ENCODE assay signal across 8 mouse cellular contexts in genomic region chr8:84856434-84856833, GRCm38 (mm10). TPM values are rescaled to one million over a fixed set of nuclear protein-coding genes. Genes with fewer than 3 reads are reported as not detected.
DNase-seq lines count a peak whose midpoint lies in the region; ATAC-seq and TF ChIP-seq lines count a peak whose summit lies in the region.

No protein-coding gene starts in this region.

- H3K4me3 ChIP-seq in heart, embryonic 12.5 days, result peak overlapping the region; percentile 94; the same call in 1 of the 2 replicates
- H3K4me3 ChIP-seq in bone marrow, adult 2 months (replicated peaks; ENCODE audit: control insufficient read depth, low read depth, low read length), result no peak overlapping the region
- peak overlapping the region; percentile 92 for H3K4me3 ChIP-seq in hindbrain, embryonic 11.5 days (ENCODE audit: low read depth, low read length)
- H3K4me3 ChIP-seq in megakaryocyte, embryonic 14.5 days (replicated peaks), result peak overlapping the region; percentile 96

- peak overlapping the region; percentile 94; the same call in 1 of the 2 replicates for H3K4me2 ChIP-seq in heart, embryonic 12.5 days
- H3K4me2 ChIP-seq in hindbrain, embryonic 11.5 days (replicated peaks; ENCODE audit: low read depth, low read length), result no peak overlapping the region

- H3K4me1 ChIP-seq in heart, embryonic 12.5 days (replicated peaks), result peaks cover 12% of the 10 kb centered on the region
- H3K4me1 ChIP-seq in bone marrow, adult 2 months (ENCODE audit: control insufficient read depth, insufficient read depth, low read length), result peaks cover 1% of the 10 kb centered on the region; the same call in 1 of the 2 replicates
- H3K4me1 ChIP-seq in hindbrain, embryonic 11.5 days (replicated peaks; ENCODE audit: control insufficient read depth, insufficient read depth, low read length), result peaks cover 7% of the 10 kb centered on the region
- H3K4me1 ChIP-seq in megakaryocyte, embryonic 14.5 days, result peaks cover 53% of the 10 kb centered on the region

- 89% methylated on average over 3 of the region's 3 CpGs for WGBS in heart, embryonic 12.5 days
- 95% methylated on average over 3 of the region's 3 CpGs for WGBS in bone marrow, adult 2 months
- 92% methylated on average over 3 of the region's 3 CpGs for WGBS in hindbrain, embryonic 11.5 days

- H3K27me3 ChIP-seq in heart, embryonic 12.5 days (replicated peaks), result no peaks in the 10 kb centered on the region
- no peaks in the 10 kb centered on the region for H3K27me3 ChIP-seq in hindbrain, embryonic 11.5 days (ENCODE audit: control insufficient read depth, insufficient read depth, low read length)
- H3K27me3 ChIP-seq in megakaryocyte, embryonic 14.5 days (replicated peaks), result no peaks in the 10 kb centered on the region

- no peaks in the 10 kb centered on the region for H3K9me3 ChIP-seq in heart, embryonic 12.5 days (replicated peaks)
- H3K9me3 ChIP-seq in hindbrain, embryonic 11.5 days (ENCODE audit: control insufficient read depth, low read length), result no peaks in the 10 kb centered on the region
- no peaks in the 10 kb centered on the region for H3K9me3 ChIP-seq in megakaryocyte, embryonic 14.5 days

- no peak overlapping the region for H3K9ac ChIP-seq in heart, embryonic 12.5 days
- H3K9ac ChIP-seq in hindbrain, embryonic 11.5 days (ENCODE audit: low read depth, low read length), result no peak overlapping the region

- H3K27ac ChIP-seq in heart, embryonic 12.5 days (ENCODE audit: poor library complexity, severe bottlenecking), result no peak overlapping the region
- H3K27ac ChIP-seq in bone marrow, adult 2 months (ENCODE audit: control insufficient read depth, insufficient read depth, low read depth, low read length, poor library complexity), result 0 out of 2 replicates have a peak overlapping the region, but pooled peaks have one; percentile 75
- no peak overlapping the region for H3K27ac ChIP-seq in hindbrain, embryonic 11.5 days (ENCODE audit: low read depth, low read length)

- TF ChIP-seq POLR2A in bone marrow, adult 2 months (IDR thresholded peaks at IDR 0.05; ENCODE audit: borderline replicate concordance, control insufficient read depth, low read depth, low read length), result no peak

- no peak for DNase-seq in heart, adult 9 months (ENCODE audit: low spot score in 2 of 2)
- DNase-seq in hindbrain, embryonic 11.5 days (ENCODE audit: low spot score), result no peak
- no peak for DNase-seq in yolk sac, embryonic 10.5 days (ENCODE audit: low spot score)
- no peak for DNase-seq in adrenal gland, postnatal 25 days
- DNase-seq in layer of hippocampus, adult 8-10 months (ENCODE audit: low spot score in 2 of 2), result no peak

- ATAC-seq in heart, embryonic 12.5 days (ENCODE audit: insufficient number of reproducible peaks, low FRiP score), result peak; percentile 2; the same call in 1 of the 2 replicates
- peak; percentile 31 for ATAC-seq in hindbrain, embryonic 11.5 days (ENCODE audit: low FRiP score)

- no peak for TF ChIP-seq CTCF in bone marrow, adult 2 months (IDR thresholded peaks at IDR 0.05; ENCODE audit: control insufficient read depth, insufficient read depth, low read length)

- peaks cover 25% of the 10 kb centered on the region for H3K36me3 ChIP-seq in heart, embryonic 12.5 days
- H3K36me3 ChIP-seq in hindbrain, embryonic 11.5 days (ENCODE audit: control insufficient read depth, insufficient read depth, low read length), result peaks cover 5% of the 10 kb centered on the region; the same call in 1 of the 2 replicates
- peaks cover 30% of the 10 kb centered on the region for H3K36me3 ChIP-seq in megakaryocyte, embryonic 14.5 days (replicated peaks; ENCODE audit: low read length)

RNA-seq across cellular contexts. Expression of gene Farsa, which starts 0.4 kb away (rescaled TPM):
- polyA plus RNA-seq in heart, embryonic 12.5 days (2016; fragmentation: Nextera tagmentation; extraction: Ambion mirVana), result 53.6 and 59.2 TPM in 2 replicates
- polyA plus RNA-seq in bone marrow, adult 2 months (2011; ENCODE audit: insufficient read depth, insufficient read length, low replicate concordance, missing spikeins), result 36.6 and 59.1 TPM in 2 replicates
- polyA plus RNA-seq in hindbrain, embryonic 11.5 days (2014; fragmentation: Nextera tagmentation; extraction: Ambion mirVana), result 89.6 and 91.4 TPM in 2 replicates
- polyA plus RNA-seq in megakaryocyte, embryonic 14.5 days (2012; ENCODE audit: insufficient read depth, low replicate concordance), result 30.7 and 64.8 TPM in 2 replicates
- 62.3 and 67.2 TPM in 2 replicates for total RNA-seq in adrenal gland, postnatal 25 days (2021)
- 10 to 100 TPM; 47.2 to 54.8 (median 52.9) TPM for total RNA-seq in layer of hippocampus, adult 8-10 months (2022)

RNA-seq across cellular contexts. Expression of gene Calr, which starts 9.7 kb away (rescaled TPM):
- polyA plus RNA-seq in heart, embryonic 12.5 days (2016; fragmentation: Nextera tagmentation; extraction: Ambion mirVana), result 747 and 767 TPM in 2 replicates
- polyA plus RNA-seq in bone marrow, adult 2 months (2011; ENCODE audit: insufficient read depth, insufficient read length, low replicate concordance, missing spikeins), result 342 and 475 TPM in 2 replicates
- polyA plus RNA-seq in hindbrain, embryonic 11.5 days (2014; fragmentation: Nextera tagmentation; extraction: Ambion mirVana), result 837 and 845 TPM in 2 replicates
- polyA plus RNA-seq in megakaryocyte, embryonic 14.5 days (2012; ENCODE audit: insufficient read depth, low replicate concordance), result 235 and 510 TPM in 2 replicates
- 489 and 566 TPM in 2 replicates for total RNA-seq in adrenal gland, postnatal 25 days (2021)
- 100 to 1,000 TPM; 399 to 630 (median 506) TPM for total RNA-seq in layer of hippocampus, adult 8-10 months (2022)

RNA-seq across cellular contexts. Expression of gene Syce2, which starts 15.5 kb away (rescaled TPM):
- 36.5 and 36.9 TPM in 2 replicates for polyA plus RNA-seq in heart, embryonic 12.5 days (2016; fragmentation: Nextera tagmentation; extraction: Ambion mirVana)
- polyA plus RNA-seq in bone marrow, adult 2 months (2011; ENCODE audit: insufficient read depth, insufficient read length, low replicate concordance, missing spikeins), result 32.6 and 36.7 TPM in 2 replicates
- polyA plus RNA-seq in hindbrain, embryonic 11.5 days (2014; fragmentation: Nextera tagmentation; extraction: Ambion mirVana), result 51.1 and 57.8 TPM in 2 replicates
- polyA plus RNA-seq in megakaryocyte, embryonic 14.5 days (2012; ENCODE audit: insufficient read depth, low replicate concordance), result 24.3 and 63.0 TPM in 2 replicates
- total RNA-seq in adrenal gland, postnatal 25 days (2021), result 10.6 and 13.9 TPM in 2 replicates
- 10 to 100 TPM; 13.0 to 18.4 (median 14.5) TPM for total RNA-seq in layer of hippocampus, adult 8-10 months (2022)

RNA-seq across cellular contexts. Expression of gene Rad23a, which starts 16.0 kb away (rescaled TPM):
- 129 and 131 TPM in 2 replicates for polyA plus RNA-seq in heart, embryonic 12.5 days (2016; fragmentation: Nextera tagmentation; extraction: Ambion mirVana)
- polyA plus RNA-seq in bone marrow, adult 2 months (2011; ENCODE audit: insufficient read depth, insufficient read length, low replicate concordance, missing spikeins), result 169 and 222 TPM in 2 replicates
- polyA plus RNA-seq in hindbrain, embryonic 11.5 days (2014; fragmentation: Nextera tagmentation; extraction: Ambion mirVana), result 88.6 and 91.3 TPM in 2 replicates
- 338 and 623 TPM in 2 replicates for polyA plus RNA-seq in megakaryocyte, embryonic 14.5 days (2012; ENCODE audit: insufficient read depth, low replicate concordance)
- total RNA-seq in adrenal gland, postnatal 25 days (2021), result 116 and 120 TPM in 2 replicates
- total RNA-seq in layer of hippocampus, adult 8-10 months (2022), result 10 to 100 TPM; 66.4 to 76.2 (median 70.5) TPM

RNA-seq across cellular contexts. Expression of gene Gadd45gip1, which starts 25.1 kb away (rescaled TPM):
- polyA plus RNA-seq in heart, embryonic 12.5 days (2016; fragmentation: Nextera tagmentation; extraction: Ambion mirVana), result 50.9 and 52.1 TPM in 2 replicates
- 9.2 and 20.5 TPM in 2 replicates for polyA plus RNA-seq in bone marrow, adult 2 months (2011; ENCODE audit: insufficient read depth, insufficient read length, low replicate concordance, missing spikeins)
- 36.0 and 37.2 TPM in 2 replicates for polyA plus RNA-seq in hindbrain, embryonic 11.5 days (2014; fragmentation: Nextera tagmentation; extraction: Ambion mirVana)
- polyA plus RNA-seq in megakaryocyte, embryonic 14.5 days (2012; ENCODE audit: insufficient read depth, low replicate concordance), result 37.4 and 49.3 TPM in 2 replicates
- 55.1 and 59.9 TPM in 2 replicates for total RNA-seq in adrenal gland, postnatal 25 days (2021)
- 10 to 100 TPM; 21.6 to 27.7 (median 23.3) TPM for total RNA-seq in layer of hippocampus, adult 8-10 months (2022)
